Mouse (Mus musculus) urinary bladder, postnatal 36 days (tissue): ENCODE results near the gene Ttc37.

Experiments used
- DNase-seq, 2 experiments: peaks; one replicate each; pipeline ENCODE4 v3.0.0; 2022; ENCODE audit warnings: low spot score in 2 of 2, mixed read lengths in 1 of 2

Ttc37 gene

DNA sequence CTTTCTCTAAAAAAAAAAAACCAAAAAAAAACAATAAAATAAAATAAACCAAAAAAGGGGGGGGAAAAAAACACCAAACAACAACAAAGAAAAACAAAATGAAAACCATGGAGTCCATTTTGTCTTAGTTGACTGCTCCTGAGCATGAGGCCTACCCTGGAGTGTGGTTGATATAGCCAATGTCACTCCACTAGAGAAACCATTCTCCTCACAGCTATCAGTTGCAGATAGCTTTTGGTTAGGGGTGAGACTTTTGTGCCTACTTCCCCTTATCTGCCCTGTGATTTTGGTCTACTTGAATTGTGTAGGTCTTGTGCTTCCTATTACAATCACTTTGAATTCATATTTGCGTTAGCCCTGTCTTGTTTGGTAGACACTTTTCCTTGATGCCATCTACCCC is 59.0 kb downstream of the Ttc37 start:
- no peak for DNase-seq

DNA sequence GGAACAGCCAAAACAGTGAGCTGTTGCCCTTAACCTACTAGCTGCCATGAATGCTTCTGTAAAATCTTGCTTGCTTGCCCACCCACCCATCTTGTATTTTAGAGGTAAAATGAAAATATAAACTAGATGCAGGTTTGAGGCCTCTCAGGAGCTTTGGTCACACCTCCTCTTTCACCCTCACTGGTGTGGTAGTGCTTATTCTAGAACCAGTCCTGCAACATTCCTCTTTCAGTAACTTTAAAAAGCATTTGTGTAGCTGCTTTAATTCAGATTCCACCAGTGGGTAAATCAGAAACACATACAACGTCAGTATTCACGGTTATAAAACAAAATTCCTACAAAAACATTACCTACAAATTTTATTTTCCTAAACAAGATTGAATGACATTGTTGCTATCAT is 62.1 kb downstream of the Ttc37 start:
- DNase-seq: peak in 1 of 2 experiments; percentile 5

DNA sequence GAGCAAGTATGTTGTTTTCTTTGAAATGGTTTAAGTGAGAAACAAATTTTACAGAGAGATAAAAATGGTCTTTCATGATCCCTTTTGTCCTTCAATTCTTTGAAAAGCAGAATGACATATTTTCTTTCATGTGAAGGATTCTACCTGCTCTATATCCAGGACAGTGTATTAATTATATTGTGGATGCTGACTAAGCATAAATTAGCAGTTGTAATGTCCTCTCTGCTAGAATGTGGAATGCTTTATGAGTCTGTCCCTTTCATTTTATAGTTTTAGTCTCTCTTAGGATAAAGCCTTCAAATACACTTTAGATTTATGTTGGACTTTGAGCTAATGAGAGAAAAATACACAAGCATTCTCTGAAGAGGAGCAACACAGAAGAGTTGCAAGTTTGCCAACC is 75.8 kb downstream of the Ttc37 start:
- DNase-seq: no peak

DNA sequence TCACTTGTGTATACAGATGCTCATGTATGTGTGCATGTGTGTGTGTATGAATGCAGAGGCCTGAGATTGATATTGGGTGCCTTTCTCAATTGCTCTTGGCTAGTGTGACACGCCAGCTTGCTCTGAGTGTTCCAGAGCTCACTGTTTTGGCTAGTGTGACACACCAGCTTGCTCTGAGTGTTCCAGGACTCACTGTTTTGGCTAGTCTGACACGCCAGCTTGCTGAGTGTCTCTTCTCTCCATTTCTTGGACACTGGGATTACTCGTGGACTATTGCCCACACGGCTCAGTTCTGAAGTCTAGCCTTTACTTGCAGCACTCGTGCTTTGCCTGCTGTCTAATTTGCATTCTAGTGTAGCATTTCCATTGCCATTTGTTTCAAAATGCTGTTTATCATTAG is 80.2 kb downstream of the Ttc37 start:
- DNase-seq: no peak

DNA sequence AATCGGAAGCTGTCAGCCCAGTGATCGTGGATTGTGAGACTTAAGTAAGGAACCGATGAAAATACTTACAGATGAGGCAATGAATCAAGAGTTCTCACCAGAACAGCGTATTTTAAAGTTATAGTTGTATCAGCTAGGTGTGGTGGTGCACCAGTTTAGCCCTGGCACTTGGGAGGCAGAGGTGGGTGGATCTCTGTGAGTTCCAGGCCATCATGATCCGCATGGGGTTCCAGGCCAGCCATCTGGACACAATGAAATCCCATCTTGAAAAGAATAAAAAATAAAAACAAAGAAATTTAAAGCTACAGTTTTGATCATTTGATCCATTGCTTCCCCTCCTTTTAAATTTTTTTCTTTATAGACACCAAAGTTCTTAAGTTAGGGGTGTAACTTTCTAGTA is 89.1 kb downstream of the Ttc37 start:
- DNase-seq: no peak

DNA sequence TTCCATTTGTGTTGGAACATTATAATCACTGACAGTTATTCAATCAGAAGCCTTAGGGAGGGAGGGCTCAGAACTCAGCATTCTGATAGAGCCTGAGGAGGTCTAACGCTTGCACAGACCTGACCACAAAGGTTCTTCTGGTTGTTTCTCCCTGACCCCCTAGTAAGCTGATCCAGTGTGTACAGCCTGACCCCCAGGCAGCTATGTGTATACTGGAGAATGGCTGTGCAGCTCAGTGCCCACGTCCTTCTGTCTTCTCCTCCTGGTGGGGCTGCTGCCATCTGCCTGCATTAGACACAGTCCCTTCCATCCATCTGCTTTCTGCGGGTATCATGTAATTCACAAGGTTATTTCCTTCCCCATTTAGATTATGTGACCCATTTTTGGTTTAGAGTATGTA is 90.7 kb downstream of the Ttc37 start:
- no peak for DNase-seq

DNA sequence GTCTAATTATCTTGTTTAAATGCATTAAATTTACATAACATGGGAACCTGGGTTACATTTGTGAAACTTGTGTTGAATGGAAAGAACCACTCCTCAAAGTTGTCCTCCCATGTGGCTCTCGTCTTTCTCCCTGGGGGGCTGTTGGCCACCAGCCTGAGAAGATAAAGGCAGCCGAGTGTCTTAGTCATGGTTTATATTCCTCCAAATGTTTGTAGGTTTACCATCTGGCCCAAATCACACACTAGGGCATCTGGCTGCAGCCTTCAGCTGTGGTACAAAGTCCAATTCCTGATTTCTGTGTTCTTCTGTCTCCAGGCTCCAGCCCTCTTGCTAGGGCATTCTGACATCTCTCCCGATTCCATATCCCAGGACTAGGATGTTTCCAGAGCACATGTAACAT is 91.7 kb downstream of the Ttc37 start:
- DNase-seq: no peak

DNA sequence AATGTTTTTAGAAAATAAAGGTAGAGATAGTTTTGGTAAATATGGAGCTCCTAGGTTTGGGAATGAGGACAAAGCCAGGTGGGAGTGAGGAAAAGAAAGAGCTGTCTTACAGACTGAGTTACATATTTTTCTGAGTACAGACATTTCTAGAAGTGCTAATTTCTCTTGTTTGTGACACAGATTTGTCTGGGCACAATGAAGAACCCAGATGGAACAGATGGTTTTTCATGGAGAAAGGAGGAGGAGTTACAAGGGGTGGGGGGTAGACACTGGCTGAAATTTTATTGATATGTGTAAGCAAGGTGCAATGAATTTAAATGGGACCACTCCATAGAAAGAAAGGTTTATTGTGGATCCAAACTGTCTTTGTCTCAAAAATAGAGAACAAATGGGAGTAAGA is 96.4 kb downstream of the Ttc37 start:
- no peak for DNase-seq

DNA sequence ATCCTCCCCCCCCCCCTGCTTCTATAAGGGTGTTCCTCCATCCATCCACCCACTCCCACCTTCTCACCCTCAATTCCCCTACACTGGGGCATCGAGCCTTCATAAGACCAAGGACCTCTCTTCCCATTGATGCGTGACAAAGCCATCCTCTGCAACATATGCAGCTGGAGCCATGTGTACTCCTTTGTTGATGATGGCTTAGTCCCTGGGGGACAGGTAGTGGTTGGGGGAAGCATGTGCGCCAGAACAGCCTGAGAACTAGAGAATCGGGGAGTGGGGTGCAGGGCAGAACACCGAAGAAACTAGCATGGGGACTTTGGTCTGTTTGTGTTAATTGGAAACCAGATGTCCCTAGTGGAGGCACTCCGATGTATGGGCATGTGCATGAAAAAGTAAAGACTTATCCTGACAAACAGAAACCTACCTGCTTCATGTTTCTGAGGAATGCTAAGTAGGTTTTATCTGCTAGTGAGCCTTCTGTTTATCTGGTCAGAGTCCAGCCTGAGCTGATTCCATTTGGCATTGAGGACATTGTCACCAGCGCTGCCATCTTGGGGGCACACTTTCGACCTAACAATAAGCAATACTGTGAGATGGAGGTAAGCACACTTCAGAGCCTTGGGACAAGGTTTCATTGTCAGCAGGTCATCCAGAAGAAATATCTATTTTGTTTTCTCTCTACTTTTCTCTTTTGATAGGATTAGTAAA is 97.1 kb downstream of the Ttc37 start:
- no peak for DNase-seq

DNA sequence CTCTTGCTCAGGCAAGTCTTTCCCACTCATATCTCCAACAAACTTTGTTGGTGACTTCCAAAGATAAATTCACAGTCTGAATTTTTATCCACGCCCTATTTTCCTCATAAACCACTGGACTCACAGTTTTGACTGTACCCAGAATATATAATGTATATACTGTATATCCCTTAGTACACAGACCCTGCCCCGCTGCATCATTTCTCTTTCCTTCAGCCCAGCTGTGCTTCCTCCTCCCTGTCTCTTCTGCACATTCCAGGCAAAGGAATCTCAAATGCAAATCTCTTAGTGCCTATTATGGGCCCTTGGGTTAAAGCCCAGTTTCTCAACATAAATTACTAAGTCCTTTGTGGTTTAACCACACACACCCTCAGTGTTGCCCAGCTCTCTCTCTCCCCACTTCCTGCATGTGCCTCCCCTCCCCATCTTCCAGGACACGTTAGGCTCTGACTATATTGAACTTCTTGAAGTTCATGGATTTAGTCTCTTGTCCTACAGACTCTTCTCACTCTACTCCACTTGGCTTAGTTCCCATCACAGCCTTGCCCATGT is 98.8 kb downstream of the Ttc37 start:
- no peak for DNase-seq

DNA sequence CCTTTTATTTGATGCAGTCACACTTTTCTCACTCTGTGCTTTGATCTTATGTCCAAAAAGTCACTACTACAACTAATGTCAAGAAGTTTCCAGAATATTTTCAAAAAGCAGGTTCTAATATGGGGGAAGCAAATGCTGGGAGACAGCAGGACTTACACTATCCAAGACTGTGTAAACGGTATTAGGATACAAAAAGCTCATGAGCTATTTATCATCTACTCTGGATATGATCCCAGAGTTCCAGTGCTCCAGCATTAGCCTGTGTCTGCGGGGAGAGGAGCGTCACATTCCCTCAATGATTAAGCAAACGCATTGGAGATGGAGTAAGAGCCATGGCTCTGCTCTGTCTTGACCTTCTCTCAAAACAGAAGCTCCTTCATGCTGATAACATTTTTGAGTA is 101.4 kb downstream of the Ttc37 start:
- no peak for DNase-seq

DNA sequence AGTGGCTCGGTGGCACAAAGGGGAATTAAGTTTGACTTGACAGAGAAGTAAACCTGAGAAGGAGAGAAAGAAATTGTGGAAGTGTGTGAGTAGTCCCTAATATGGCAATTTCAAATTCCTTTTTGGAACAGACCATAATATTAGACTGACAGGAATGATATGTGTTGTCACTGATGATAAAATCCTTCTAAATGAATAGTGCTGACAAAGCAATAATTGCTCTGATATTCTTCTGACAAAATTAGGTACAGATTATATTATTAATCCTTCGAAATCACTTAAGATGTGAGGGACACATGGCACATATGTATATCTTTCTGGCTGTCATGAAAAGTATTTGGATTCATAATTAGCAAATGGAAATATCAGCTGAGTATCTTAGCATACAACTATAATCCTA is 116.4 kb downstream of the Ttc37 start:
- DNase-seq: no peak

DNA sequence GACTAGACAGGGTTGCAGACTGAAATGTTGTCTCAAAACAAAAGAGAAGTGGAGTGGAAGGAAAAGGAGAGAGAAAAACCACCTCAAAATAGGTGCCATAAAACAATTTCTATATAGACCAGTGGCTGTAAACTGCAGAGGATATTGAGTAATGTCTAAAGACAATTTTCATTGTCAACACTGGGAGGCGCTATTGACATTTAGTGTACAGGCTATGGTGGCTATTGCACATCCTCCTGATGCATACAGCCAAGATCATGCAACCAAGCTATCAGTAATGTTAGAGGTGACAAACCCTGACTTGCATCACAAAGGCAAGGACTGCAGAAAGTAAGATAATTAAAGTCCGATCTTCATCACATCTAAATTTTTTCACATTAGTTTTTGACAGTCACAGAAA is 116.9 kb downstream of the Ttc37 start:
- no peak for DNase-seq
